Mouse (Mus musculus) hindbrain, embryonic 11.5 days (tissue): Measurements from ENCODE around the gene Slc18a2. TPM values are rescaled to one million over a fixed set of nuclear protein-coding genes. Genes with fewer than 3 reads are reported as not detected.
A peak's percentile ranks its signal among the peaks of the same experiment; 100 is the strongest.

Experiments used
- ATAC-seq: fragments of 200-750 bp; cut with Nextera tagmentation; 2 replicates; pipeline ENCODE4 v1.8.0; 2017; ENCODE audit warnings: mild to moderate bottlenecking, moderate TSS enrichment, moderate library complexity; ENCODE audit not compliant: low FRiP score
- DNase-seq: peaks from one replicate; pipeline ENCODE4 v3.0.0-alpha.2; 2015; ENCODE audit warnings: low spot score
- H3K27ac ChIP-seq: fragments of 300-500 bp; sonication (generic); 2 replicates; pipeline ENCODE4 v1.5.1; 2014; ENCODE audit warnings: mild to moderate bottlenecking, low read depth, low read length
- H3K27me3 ChIP-seq: fragments of 300-500 bp; sonication (generic); 2 replicates; pipeline ENCODE4 v1.6.1; 2014; ENCODE audit warnings: mild to moderate bottlenecking, low read length, moderate library complexity, mixed read lengths; ENCODE audit not compliant: control insufficient read depth, insufficient read depth
- H3K36me3 ChIP-seq: fragments of 300-500 bp; sonication (generic); 2 replicates; pipeline ENCODE4 v1.6.1; 2014; ENCODE audit warnings: mild to moderate bottlenecking, low read length, moderate library complexity, mixed read lengths; ENCODE audit not compliant: control insufficient read depth, insufficient read depth
- H3K4me1 ChIP-seq: fragments of 300-500 bp; sonication (generic); replicated peaks from 2 replicates; pipeline ENCODE4 v1.6.1; 2014; ENCODE audit warnings: low read length, mixed read lengths; ENCODE audit not compliant: control insufficient read depth, insufficient read depth
- H3K4me2 ChIP-seq: fragments of 300-500 bp; sonication (generic); replicated peaks from 2 replicates; pipeline ENCODE4 v1.6.1; 2014; ENCODE audit warnings: mild to moderate bottlenecking, low read depth, low read length
- H3K4me3 ChIP-seq: fragments of 300-500 bp; sonication (generic); 2 replicates; pipeline ENCODE4 v1.5.1; 2014; ENCODE audit warnings: low read depth, low read length
- H3K9ac ChIP-seq: fragments of 300-500 bp; sonication (generic); 2 replicates; pipeline ENCODE4 v1.6.1; 2014; ENCODE audit warnings: low read depth, low read length
- H3K9me3 ChIP-seq: fragments of 300-500 bp; sonication (generic); 2 replicates; pipeline ENCODE4 v1.6.1; 2016; ENCODE audit warnings: low read length; ENCODE audit not compliant: control insufficient read depth
- WGBS: fragments of 180-500 bp; shearing (Covaris S2); extraction: QIAGEN DNeasy Blood & Tissue Kit; methylation state at CpG from one replicate; pipeline ENCODE4 v1.1.7; 2014; 5-methylcytosine and 5-hydroxymethylcytosine counted together
- polyA plus RNA-seq: library from polyadenylated mRNA; unstranded; fragments of >200 nt; fragmentation: Nextera tagmentation; extraction: Ambion mirVana; gene quantifications from 2 replicates; pipeline ENCODE4 v1.2.1, GENCODE M21; 2014

Slc18a2 gene
- 17.3 and 18.1 TPM in 2 replicates for polyA plus RNA-seq

DNA sequence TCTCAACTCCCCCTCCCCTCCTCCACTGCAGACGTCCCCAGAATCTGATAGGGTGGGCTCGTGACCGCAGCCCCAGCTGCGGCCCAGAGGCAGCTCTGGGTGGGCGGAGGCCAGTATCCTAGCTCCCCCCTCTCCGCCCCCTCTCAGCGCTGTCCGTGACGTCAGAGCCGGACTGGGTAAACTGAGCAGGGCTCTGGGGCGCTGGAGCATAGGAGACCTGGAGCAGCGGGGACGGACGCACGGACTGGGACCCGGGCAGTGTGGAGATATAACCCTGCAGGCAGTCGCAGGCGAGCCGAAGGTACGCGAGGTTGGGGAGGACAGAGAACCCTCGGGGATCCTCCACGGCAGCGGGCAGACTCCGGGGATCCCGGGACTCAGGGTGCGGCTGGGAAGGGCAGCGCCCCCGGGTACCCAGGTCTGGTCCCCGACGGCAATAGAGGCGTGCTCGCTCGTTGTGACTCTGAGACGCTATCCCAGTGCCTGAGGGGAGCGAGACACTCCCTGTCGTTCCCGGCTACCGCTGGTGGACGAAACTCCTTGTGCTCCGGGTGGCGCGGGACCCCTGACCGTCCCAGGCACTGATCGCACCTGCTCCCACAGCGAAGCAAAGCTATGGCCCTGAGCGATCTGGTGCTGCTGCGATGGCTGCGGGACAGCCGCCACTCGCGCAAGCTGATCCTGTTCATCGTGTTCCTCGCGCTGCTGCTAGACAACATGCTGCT is at the start of gene Slc18a2:
TSS of gene Slc18a2 (plus strand) at position 179 of the 725 bp plus-strand sequence.
- peak; percentile 76 for DNase-seq
- H3K27me3 ChIP-seq, result 0 out of 2 replicates have a peak, but pooled peaks cover 5% of the 10 kb centered on the region

DNA sequence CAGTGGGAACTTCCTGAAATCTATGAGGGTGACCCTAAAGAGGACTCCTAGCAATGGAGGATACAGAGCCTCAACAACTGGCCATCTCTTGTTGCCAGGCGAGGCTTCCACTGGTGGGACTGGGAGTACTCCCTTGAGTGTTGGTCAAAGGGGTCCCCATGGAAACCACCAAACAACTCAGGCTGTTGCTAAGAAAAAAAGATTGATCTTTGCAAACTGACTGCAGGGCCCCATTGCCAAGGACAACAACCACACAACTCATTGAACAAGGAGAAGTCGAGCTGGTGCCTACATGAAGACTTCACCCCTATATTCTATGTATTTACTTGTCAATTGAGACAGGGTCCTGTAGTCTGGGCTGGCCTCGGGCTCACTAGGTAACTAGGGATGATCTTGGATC is 43.8 kb upstream of the Slc18a2 start:
- Histone ChIP-seq H3K4me2 (no peak overlapping the region), H3K9ac (no peak overlapping the region), H3K9me3 (no peaks in the 10 kb centered on the region), H3K4me1 (no peaks in the 10 kb centered on the region), H3K36me3 (no peaks in the 10 kb centered on the region), H3K27ac (no peak overlapping the region), H3K27me3 (peaks cover 6% of the 10 kb centered on the region), H3K4me3 (no peak overlapping the region)
- ATAC-seq (no peak), DNase-seq (peak; percentile 19)
- WGBS, result 76% methylated on average over 3 of the region's 3 CpGs

More for the DNA sequence above, at the start of gene Slc18a2:
- peak within 1 kb of the TSS; percentile 80 for H3K4me2 ChIP-seq
- H3K36me3 ChIP-seq, result no peaks in the 10 kb centered on the region
- peak within 1 kb of the TSS; percentile 41 for H3K4me3 ChIP-seq
- H3K9ac ChIP-seq, result peak within 1 kb of the TSS; percentile 13; the same call in 1 of the 2 replicates
- no peaks in the 10 kb centered on the region; the same call in 1 of the 2 replicates for H3K9me3 ChIP-seq
- no peak within 1 kb of the TSS for H3K27ac ChIP-seq
- under 1% methylated on average over 55 of the region's 55 CpGs for WGBS
- peak; percentile 88 for ATAC-seq
- H3K4me1 ChIP-seq, result peaks cover 11% of the 10 kb centered on the region

DNA sequence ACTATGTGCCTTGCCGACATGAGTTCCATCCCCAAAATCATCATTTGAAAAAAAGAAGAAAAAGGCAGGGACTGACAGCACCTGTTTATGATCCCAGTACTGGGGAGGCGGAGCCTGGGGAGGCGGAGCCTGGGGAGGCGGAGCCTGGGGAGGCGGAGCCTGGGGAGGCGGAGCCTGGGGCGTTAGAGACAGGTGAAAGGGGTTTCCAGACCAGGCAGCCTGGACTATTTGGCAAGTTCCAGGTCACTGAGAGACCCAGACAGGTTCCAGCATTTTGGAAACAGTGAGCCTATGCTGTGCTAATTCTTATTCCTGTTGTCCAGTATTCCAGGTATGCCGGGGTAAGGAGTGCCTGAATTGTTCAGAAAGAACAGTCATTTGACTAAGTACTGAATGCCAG is 41.7 kb upstream of the Slc18a2 start, which contains the start of gene Kcnk18:
TSS of gene Kcnk18 (plus strand) at position 224 of the 400 bp plus-strand sequence.
- Histone ChIP-seq H3K4me1 (no peaks in the 10 kb centered on the region), H3K36me3 (no peaks in the 10 kb centered on the region), H3K27ac (no peak within 1 kb of the TSS), H3K9me3 (no peaks in the 10 kb centered on the region), H3K27me3 (peaks cover 6% of the 10 kb centered on the region), H3K4me2 (no peak within 1 kb of the TSS), H3K4me3 (no peak within 1 kb of the TSS), H3K9ac (no peak within 1 kb of the TSS)
- no peak for DNase-seq
- 87% methylated on average over 8 of the region's 8 CpGs for WGBS
- ATAC-seq, result no peak

DNA sequence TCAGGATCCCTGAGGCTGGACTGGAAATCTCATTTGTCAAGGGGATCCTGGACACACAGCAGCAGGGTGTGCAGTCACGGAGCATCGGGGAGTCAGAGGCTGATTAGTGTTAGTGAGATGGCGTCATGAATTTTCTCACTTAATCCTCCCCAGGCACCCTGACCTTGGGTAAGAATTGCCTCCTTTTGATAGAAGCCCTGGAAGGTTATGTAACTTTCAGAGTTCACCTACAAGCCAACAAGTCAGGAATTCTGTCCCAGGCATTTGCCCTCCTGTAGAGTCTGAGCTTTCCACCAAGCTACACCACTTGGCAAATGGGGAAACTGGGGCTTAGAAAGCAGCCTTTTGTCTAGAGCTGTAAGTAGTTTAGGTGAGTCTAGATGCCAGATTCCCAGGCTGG is 39.6 kb upstream of the Slc18a2 start:
- Histone ChIP-seq H3K4me3 (no peak overlapping the region), H3K4me2 (no peak overlapping the region), H3K9ac (no peak overlapping the region), H3K9me3 (no peaks in the 10 kb centered on the region), H3K4me1 (no peaks in the 10 kb centered on the region), H3K27me3 (peaks cover 6% of the 10 kb centered on the region), H3K27ac (no peak overlapping the region), H3K36me3 (no peaks in the 10 kb centered on the region)
- 73% methylated on average over 3 of the region's 3 CpGs for WGBS
- ATAC-seq, result no peak
- DNase-seq, result no peak

GRCm38 (mm10) chr19:59228376-59228775 is 32.3 kb upstream of the Slc18a2 start:
- Histone ChIP-seq H3K9ac (no peak overlapping the region), H3K27me3 (no peaks in the 10 kb centered on the region), H3K9me3 (no peaks in the 10 kb centered on the region), H3K4me3 (no peak overlapping the region), H3K36me3 (no peaks in the 10 kb centered on the region), H3K4me2 (no peak overlapping the region), H3K27ac (no peak overlapping the region), H3K4me1 (no peaks in the 10 kb centered on the region)
- ATAC-seq, result no peak
- 75% methylated on average over 3 of the region's 3 CpGs for WGBS
- no peak for DNase-seq

DNA sequence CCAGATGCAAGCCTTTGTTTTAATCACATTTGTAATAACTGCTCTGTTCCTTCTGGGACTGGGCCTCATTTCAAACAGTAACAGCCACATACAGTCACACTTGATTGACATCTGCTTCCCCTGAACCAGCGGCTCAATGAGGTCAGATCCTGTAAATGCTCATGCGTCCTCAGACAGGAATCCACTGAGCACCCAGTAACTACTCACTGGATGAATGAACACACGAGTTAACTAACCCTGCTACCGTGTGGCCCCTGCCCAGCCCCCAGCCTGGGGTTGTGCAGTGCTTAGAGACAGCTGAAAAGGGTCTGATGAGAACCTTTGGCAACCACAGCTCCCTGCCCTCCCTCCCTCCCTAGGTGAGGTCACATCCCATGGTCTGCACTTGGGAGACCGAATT is 27.9 kb upstream of the Slc18a2 start:
- DNase-seq (no peak), ATAC-seq (no peak)
- Histone ChIP-seq H3K36me3 (no peaks in the 10 kb centered on the region), H3K4me1 (no peaks in the 10 kb centered on the region), H3K4me2 (no peak overlapping the region), H3K27ac (no peak overlapping the region), H3K9ac (no peak overlapping the region), H3K9me3 (no peaks in the 10 kb centered on the region), H3K4me3 (no peak overlapping the region), H3K27me3 (no peaks in the 10 kb centered on the region)
- WGBS, result 75% methylated on average over 5 of the region's 5 CpGs

- ATAC-seq (no peak), DNase-seq (no peak)
- Histone ChIP-seq H3K4me1 (no peaks in the 10 kb centered on the region), H3K27ac (no peak overlapping the region), H3K27me3 (no peaks in the 10 kb centered on the region), H3K9ac (no peak overlapping the region), H3K36me3 (no peaks in the 10 kb centered on the region), H3K9me3 (no peaks in the 10 kb centered on the region), H3K4me3 (no peak overlapping the region), H3K4me2 (no peak overlapping the region)
- 92% methylated on average over 18 of the region's 18 CpGs for WGBS
Measured at GRCm38 (mm10) chr19:59235001-59235400, 25.7 kb upstream of the Slc18a2 start.

- Histone ChIP-seq H3K9me3 (no peaks in the 10 kb centered on the region), H3K36me3 (no peaks in the 10 kb centered on the region), H3K27ac (no peak overlapping the region), H3K9ac (no peak overlapping the region), H3K4me2 (no peak overlapping the region), H3K4me3 (no peak overlapping the region), H3K4me1 (no peaks in the 10 kb centered on the region), H3K27me3 (no peaks in the 10 kb centered on the region)
- WGBS, result 85% methylated on average over 6 of the region's 6 CpGs
- ATAC-seq, result no peak
- no peak for DNase-seq
Measured at GRCm38 (mm10) chr19:59236046-59236445, 24.6 kb upstream of the Slc18a2 start.

DNA sequence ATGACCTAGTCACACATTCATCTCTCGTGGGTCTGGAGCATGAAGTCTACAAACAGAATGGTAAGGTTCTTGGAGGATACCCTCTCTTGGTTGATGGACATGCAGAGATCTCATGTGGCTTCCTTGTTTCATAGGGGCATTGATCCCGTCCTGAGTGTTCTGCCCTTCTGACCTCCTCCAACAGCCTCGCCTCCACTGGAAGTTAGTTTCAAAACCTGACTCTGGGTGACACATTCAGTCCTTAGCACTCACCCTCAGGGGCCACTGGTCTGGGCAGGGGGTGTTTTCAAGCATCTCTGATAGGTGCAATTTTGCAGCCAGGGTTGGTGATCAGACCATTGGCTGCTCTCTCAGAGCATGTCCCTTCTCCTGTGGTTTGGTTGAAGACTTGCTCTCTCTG is 22.1 kb upstream of the Slc18a2 start:
- Histone ChIP-seq H3K36me3 (no peaks in the 10 kb centered on the region), H3K9ac (no peak overlapping the region), H3K27ac (no peak overlapping the region), H3K27me3 (no peaks in the 10 kb centered on the region), H3K4me1 (no peaks in the 10 kb centered on the region), H3K4me2 (no peak overlapping the region), H3K9me3 (no peaks in the 10 kb centered on the region), H3K4me3 (no peak overlapping the region)
- WGBS, result 76% methylated on average over 3 of the region's 3 CpGs
- ATAC-seq (no peak), DNase-seq (no peak)
